Mouse (Mus musculus) neutrophil, adult 5-6 weeks (primary cell): Measurements from ENCODE around the gene Ankrd31. TPM values are rescaled to one million over a fixed set of nuclear protein-coding genes. Genes with fewer than 3 reads are reported as not detected.
"Not testable (repeated sequence)": the region's sequence is repeated elsewhere in the genome, so short reads cannot be mapped to it uniquely, and the experiment has no call there.

Experiments
- ATAC-seq: fragments of 151-379, 151-347 bp; 2 replicates; pipeline ENCODE4 v1.8.0; 2017; ENCODE audit warnings: mild to moderate bottlenecking, moderate TSS enrichment; ENCODE audit not compliant: insufficient number of reproducible peaks, poor library complexity, low FRiP score, severe bottlenecking; ENCODE audit errors: extremely low read depth
- total RNA-seq: library from RNA; stranded (forward); fragments of 200-1000 nt; gene quantifications from 2 replicates; pipeline ENCODE4 v1.2.3, GENCODE M21; 2017

The Ankrd31 gene
- total RNA-seq, 1 experiment from 2014 or later, result not detected

DNA sequence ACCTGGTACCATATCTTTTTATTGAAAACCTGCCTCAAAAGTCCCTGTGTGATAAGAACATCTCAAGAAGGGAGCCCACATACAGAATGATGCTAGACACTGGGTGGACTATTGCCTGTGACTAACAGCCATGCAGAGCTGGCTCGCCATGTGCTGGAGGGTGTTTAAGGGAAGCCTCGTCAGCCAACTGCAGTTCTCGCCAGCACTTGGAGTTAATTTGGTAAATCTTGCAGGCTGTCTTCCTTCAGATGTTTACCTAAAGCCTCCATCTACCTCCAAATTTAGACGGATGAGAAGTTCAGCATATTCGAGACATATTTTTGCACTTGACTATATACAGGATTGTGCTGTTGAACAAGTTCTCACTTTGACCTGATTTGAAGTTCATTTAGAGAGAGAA lies 184.7 kb downstream of the Ankrd31 start:
- no peak for ATAC-seq

- ATAC-seq, result no peak
Observed at GRCm38 (mm10) chr13:96933367-96933766, 185.3 kb downstream of the Ankrd31 start.

DNA sequence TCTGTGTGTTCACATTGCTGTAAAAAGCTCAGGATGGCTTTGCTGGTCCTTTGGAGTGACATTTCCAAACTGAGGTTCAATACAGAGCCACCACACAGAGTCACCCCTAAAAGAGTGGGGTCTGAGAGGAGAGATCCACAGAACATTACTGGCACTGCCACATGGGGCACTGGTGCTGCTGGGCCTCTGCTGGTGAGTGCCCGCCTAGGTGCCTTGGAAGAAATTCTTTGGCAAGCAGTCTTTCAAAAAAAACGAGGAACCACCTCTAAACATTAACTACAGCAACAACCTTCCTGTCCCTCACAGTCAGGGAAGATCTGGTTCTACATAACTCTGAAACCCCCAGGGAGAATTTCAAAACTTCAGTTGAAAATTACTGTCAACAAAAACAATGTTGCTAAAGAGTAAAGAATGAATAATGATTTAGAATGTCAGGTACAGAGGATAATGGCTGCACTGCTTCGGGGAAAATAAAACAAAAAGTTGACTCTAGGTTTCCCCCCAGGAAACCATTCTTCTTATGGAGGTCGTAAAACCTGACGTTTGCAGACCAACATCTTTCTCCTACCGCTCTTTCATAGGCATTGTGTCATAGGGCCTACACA lies 188.2 kb downstream of the Ankrd31 start:
- ATAC-seq, result no peak

DNA sequence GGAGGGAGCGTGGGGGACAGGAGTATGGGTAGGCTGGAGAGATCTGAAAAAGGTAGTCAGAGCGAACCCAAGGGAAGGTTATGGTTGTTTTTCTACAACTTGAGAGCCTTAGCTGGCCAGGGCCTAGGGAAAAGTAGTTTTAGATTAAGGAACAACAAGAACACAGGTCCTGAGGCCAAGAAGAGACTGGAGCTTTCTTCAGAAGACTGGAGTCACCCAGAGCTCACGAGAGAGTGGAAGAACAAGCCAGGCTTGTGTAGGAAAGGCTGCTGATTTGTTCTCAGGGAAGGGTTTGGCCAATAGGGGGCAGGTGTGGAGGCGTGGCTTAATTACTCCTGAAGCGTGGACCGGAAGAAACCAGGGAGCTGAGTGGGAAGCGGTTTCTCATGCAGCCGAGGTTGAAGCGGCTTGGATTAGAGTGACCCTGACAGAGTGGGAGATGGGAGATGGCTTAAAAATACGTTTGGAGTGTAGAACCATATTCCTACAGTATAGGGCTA lies 189.0 kb downstream of the Ankrd31 start:
- no peak for ATAC-seq

DNA sequence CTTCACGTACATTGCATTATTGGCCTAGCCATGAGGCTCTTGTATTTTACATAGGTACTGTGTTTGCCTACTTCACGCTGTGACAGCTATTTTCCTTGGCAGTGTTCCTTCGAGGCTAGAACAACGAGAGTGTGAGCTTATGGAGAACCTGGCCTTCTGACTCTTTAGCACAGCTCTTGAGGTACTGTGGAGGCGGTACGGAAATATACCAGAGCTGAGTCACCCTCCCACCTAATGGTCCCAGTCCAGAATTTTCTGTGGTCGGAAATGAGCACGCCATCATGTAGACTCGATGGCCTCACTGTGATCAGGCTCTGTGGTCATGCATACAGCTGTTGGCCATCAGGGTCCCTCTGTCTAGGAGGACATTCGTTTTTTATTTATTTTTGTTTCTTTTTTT lies 191.6 kb downstream of the Ankrd31 start:
- ATAC-seq, result no peak

DNA sequence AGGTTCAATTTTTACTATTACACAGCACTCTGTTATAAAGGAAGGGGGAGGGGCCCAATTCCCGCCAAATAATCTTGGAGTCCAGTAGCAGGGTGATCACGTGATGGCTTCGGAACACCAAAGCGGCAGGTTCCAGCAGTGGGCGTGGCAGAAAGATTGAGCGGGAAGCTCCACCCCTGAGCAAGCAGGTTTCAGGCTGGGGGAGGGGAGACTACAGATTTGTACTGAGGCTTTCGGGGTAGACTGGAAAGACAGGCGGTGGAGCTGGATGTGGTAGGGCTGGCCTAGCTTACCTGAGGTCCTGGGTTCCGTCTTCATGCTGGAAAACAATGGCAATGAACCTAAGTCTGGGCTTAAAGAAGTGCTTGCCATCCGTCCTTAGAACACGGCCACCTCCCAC lies 193.4 kb downstream of the Ankrd31 start:
- not testable (repeated sequence) for ATAC-seq

GRCm38 (mm10) chr13:96943571-96943970 lies 195.5 kb downstream of the Ankrd31 start:
- ATAC-seq, result no peak

- no peak for ATAC-seq
Observed at GRCm38 (mm10) chr13:96945748-96946147, 197.7 kb downstream of the Ankrd31 start.

DNA sequence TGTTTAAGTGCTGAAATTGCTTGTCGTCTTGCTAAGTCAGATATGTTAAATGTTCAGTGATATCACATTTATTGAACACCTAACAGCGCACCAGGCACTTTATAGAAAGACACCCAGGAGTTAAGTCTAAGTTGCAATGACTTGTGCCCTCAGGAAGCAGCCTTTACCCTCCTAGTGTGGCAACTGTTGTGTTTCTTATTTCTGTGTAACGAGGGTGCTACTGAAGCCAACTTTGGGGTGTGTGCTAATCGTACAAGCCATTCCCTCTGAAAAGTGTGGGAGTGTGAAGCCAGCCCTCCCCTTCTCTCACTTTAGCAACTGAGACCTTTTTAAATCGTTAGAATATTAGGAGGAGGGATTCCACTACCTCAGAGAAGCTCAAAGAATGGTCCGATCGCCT lies 199.7 kb downstream of the Ankrd31 start:
- no peak for ATAC-seq

DNA sequence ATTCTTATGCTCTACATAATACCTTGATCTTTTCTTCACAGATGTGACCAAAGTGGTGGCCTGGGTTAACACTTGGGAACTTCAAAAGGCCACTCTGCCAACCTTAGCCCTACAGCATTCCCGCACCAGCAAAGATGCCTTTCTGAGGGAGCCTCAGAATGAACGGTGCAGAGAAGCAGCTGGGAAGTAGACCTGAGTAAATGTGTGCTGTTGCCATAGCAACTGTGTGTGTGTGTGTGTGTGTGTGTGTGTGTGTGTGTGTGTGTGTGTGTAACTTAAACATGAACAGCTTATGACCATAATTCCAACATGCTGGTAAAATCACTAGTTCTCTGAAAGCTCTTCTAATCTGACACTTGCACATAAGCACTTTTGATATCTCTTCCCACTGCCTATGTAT lies 203.8 kb downstream of the Ankrd31 start:
- no peak for ATAC-seq

- ATAC-seq, result no peak
Observed at GRCm38 (mm10) chr13:96956466-96956865, 208.4 kb downstream of the Ankrd31 start.

Other genes with a start within 250 kb of the Ankrd31 start
- 12.3 and 19.2 TPM in 2 replicates for gene Polk, start 205.7 kb upstream of the Ankrd31 start, total RNA-seq
- gene Col4a3bp, start 205.7 kb upstream of the Ankrd31 start, total RNA-seq, result 90.4 and 96.4 TPM in 2 replicates
- gene Hmgcr, start 77.3 kb upstream of the Ankrd31 start, total RNA-seq, result 47.0 and 48.7 TPM in 2 replicates
- gene Gcnt4, start 176.4 kb downstream of the Ankrd31 start, total RNA-seq, result not detected in 2 replicates